Mouse (Mus musculus) gastrocnemius, postnatal 4 days (tissue): ENCODE data around the gene Vdr. TPM values are rescaled to one million over a fixed set of nuclear protein-coding genes. Genes with fewer than 3 reads are reported as not detected.

Experiments
- DNase-seq, 2 experiments: peaks; one replicate each; pipeline ENCODE4 v3.0.0; 2021 to 2022; ENCODE audit warnings: low spot score in 2 of 2, mixed read lengths in 2 of 2
- total RNA-seq, 2 experiments: library from RNA; stranded (reverse); gene quantifications; 2 replicates each; pipeline ENCODE4 v1.2.3; 2021

The Vdr gene
- total RNA-seq, 2 experiments from 2014 or later, result 0.15 to 0.47 TPM

GRCm38 (mm10) chr15:97831242-97831986 lies 79.0 kb downstream of the Vdr start:
- peak; percentile 53 to 76 for DNase-seq

GRCm38 (mm10) chr15:97830788-97831241 lies 79.6 kb downstream of the Vdr start:
- peak; percentile 45 to 53 for DNase-seq

- peak in 1 of 2 experiments; percentile 63 for DNase-seq
These were observed 80.1 kb downstream of the Vdr start for GRCm38 (mm10) chr15:97830253-97830787.

- DNase-seq, result no peak
These were observed 81.0 kb downstream of the Vdr start for GRCm38 (mm10) chr15:97829432-97829831.

GRCm38 (mm10) chr15:97828901-97829338 lies 81.5 kb downstream of the Vdr start:
- no peak for DNase-seq

- DNase-seq, result no peak
These were observed 82.1 kb downstream of the Vdr start for GRCm38 (mm10) chr15:97828221-97828842.

GRCm38 (mm10) chr15:97827401-97827800 lies 83.0 kb downstream of the Vdr start:
- DNase-seq, result no peak

- DNase-seq, result no peak
These were observed 83.7 kb downstream of the Vdr start for GRCm38 (mm10) chr15:97826588-97827261.

- no peak for DNase-seq
These were observed 84.4 kb downstream of the Vdr start for GRCm38 (mm10) chr15:97825941-97826587.

- DNase-seq, result peak; percentile 66 to 84
These were observed 85.1 kb downstream of the Vdr start for GRCm38 (mm10) chr15:97825071-97825940.

- no peak for DNase-seq
These were observed 86.4 kb downstream of the Vdr start for GRCm38 (mm10) chr15:97824042-97824441.

GRCm38 (mm10) chr15:97823479-97823878 lies 87.0 kb downstream of the Vdr start:
- no peak for DNase-seq

GRCm38 (mm10) chr15:97822545-97823228 lies 87.7 kb downstream of the Vdr start:
- no peak for DNase-seq

GRCm38 (mm10) chr15:97821983-97822363 lies 88.5 kb downstream of the Vdr start:
- no peak for DNase-seq

GRCm38 (mm10) chr15:97821321-97821982 lies 89.0 kb downstream of the Vdr start:
- DNase-seq, result no peak

- DNase-seq, result no peak
These were observed 90.5 kb downstream of the Vdr start for GRCm38 (mm10) chr15:97819937-97820336.

GRCm38 (mm10) chr15:97816199-97816994 lies 94.0 kb downstream of the Vdr start:
- no peak for DNase-seq

GRCm38 (mm10) chr15:97815254-97815653 lies 95.2 kb downstream of the Vdr start:
- no peak for DNase-seq
